Mouse (Mus musculus): ENCODE results near the gene Tmem33. TPM values are rescaled to one million over a fixed set of nuclear protein-coding genes. Genes with fewer than 3 reads are reported as not detected.

The Tmem33 gene
- total and polyA plus RNA-seq, 2 experiments, result 35.8 to 169 TPM

GRCm38 (mm10) chr5:67227261-67227660, 33.1 kb upstream of the Tmem33 start:
- no peak for DNase-seq (ENCODE audit: extremely low read depth, low read depth, low spot score)
- Histone ChIP-seq H3K27ac (replicated peaks; ENCODE audit: insufficient read depth, low read depth, low read length) (no peak overlapping the region), H3K36me3 (ENCODE audit: control insufficient read depth, insufficient read depth, low read length) (no peaks in the 10 kb centered on the region), H3K27me3 (ENCODE audit: control insufficient read depth, insufficient read depth, low read length) (peaks cover 50% of the 10 kb centered on the region), H3K79me2 (ENCODE audit: control insufficient read depth, insufficient read depth, low read length) (no peaks in the 10 kb centered on the region), H3K9ac (ENCODE audit: low read depth, low read length) (no peak overlapping the region), H3K4me3 (ENCODE audit: insufficient read depth, low read depth, low read length) (no peak overlapping the region), H3K4me1 (ENCODE audit: control insufficient read depth, insufficient read depth, low read length) (peaks cover 5% of the 10 kb centered on the region)
- TF ChIP-seq CTCF (IDR thresholded peaks at IDR 0.05; ENCODE audit: low read depth, low read length) (no peak), POLR2A (IDR thresholded peaks at IDR 0.05; ENCODE audit: extremely low read depth, insufficient read depth, low read length) (no peak)
- 12% methylated on average over 11 of the region's 11 CpGs for WGBS

- no peak for DNase-seq (ENCODE audit: extremely low read depth, low read depth, low spot score)
- Histone ChIP-seq H3K27me3 (ENCODE audit: control insufficient read depth, insufficient read depth, low read length) (peaks cover 44% of the 10 kb centered on the region), H3K27ac (replicated peaks; ENCODE audit: insufficient read depth, low read depth, low read length) (no peak overlapping the region), H3K9ac (ENCODE audit: low read depth, low read length) (no peak overlapping the region), H3K36me3 (ENCODE audit: control insufficient read depth, insufficient read depth, low read length) (no peaks in the 10 kb centered on the region), H3K4me3 (ENCODE audit: insufficient read depth, low read depth, low read length) (no peak overlapping the region), H3K4me1 (ENCODE audit: control insufficient read depth, insufficient read depth, low read length) (peaks cover 5% of the 10 kb centered on the region), H3K79me2 (ENCODE audit: control insufficient read depth, insufficient read depth, low read length) (no peaks in the 10 kb centered on the region)
- WGBS, result 7% methylated on average over 15 of the region's 15 CpGs
- no peak for TF ChIP-seq CTCF (IDR thresholded peaks at IDR 0.05; ENCODE audit: low read depth, low read length)
- no peak for TF ChIP-seq POLR2A (IDR thresholded peaks at IDR 0.05; ENCODE audit: extremely low read depth, insufficient read depth, low read length)
These were observed 32.5 kb upstream of the Tmem33 start for GRCm38 (mm10) chr5:67227682-67228444.

- no peaks in the 10 kb centered on the region for H3K36me3 ChIP-seq (ENCODE audit: control insufficient read depth, insufficient read depth, low read length)
- H3K4me3 ChIP-seq (ENCODE audit: insufficient read depth, low read depth, low read length), result no peak overlapping the region
- H3K27ac ChIP-seq (replicated peaks; ENCODE audit: insufficient read depth, low read depth, low read length), result no peak overlapping the region
- peaks cover 15% of the 10 kb centered on the region for H3K27me3 ChIP-seq (ENCODE audit: control insufficient read depth, insufficient read depth, low read length)
- H3K4me1 ChIP-seq (ENCODE audit: control insufficient read depth, insufficient read depth, low read length), result peaks cover 3% of the 10 kb centered on the region
- H3K79me2 ChIP-seq (ENCODE audit: control insufficient read depth, insufficient read depth, low read length), result no peaks in the 10 kb centered on the region
- 64% methylated on average over 4 of the region's 4 CpGs for WGBS
- no peak for DNase-seq (ENCODE audit: extremely low read depth, low read depth, low spot score)
- H3K9ac ChIP-seq (ENCODE audit: low read depth, low read length), result no peak overlapping the region
- TF ChIP-seq POLR2A (IDR thresholded peaks at IDR 0.05; ENCODE audit: extremely low read depth, insufficient read depth, low read length) (no peak), CTCF (IDR thresholded peaks at IDR 0.05; ENCODE audit: low read depth, low read length) (no peak)
These were observed 25.7 kb upstream of the Tmem33 start for GRCm38 (mm10) chr5:67234682-67235081.

- no peak overlapping the region for H3K27ac ChIP-seq (replicated peaks; ENCODE audit: insufficient read depth, low read depth, low read length)
- 48% methylated on average over 3 of the region's 3 CpGs for WGBS
- no peaks in the 10 kb centered on the region for H3K79me2 ChIP-seq (ENCODE audit: control insufficient read depth, insufficient read depth, low read length)
- H3K4me3 ChIP-seq (ENCODE audit: insufficient read depth, low read depth, low read length), result no peak overlapping the region
- H3K9ac ChIP-seq (ENCODE audit: low read depth, low read length), result no peak overlapping the region
- no peaks in the 10 kb centered on the region for H3K36me3 ChIP-seq (ENCODE audit: control insufficient read depth, insufficient read depth, low read length)
- peaks cover 3% of the 10 kb centered on the region for H3K4me1 ChIP-seq (ENCODE audit: control insufficient read depth, insufficient read depth, low read length)
- peaks cover 9% of the 10 kb centered on the region for H3K27me3 ChIP-seq (ENCODE audit: control insufficient read depth, insufficient read depth, low read length)
- DNase-seq (ENCODE audit: extremely low read depth, low read depth, low spot score), result no peak
- TF ChIP-seq CTCF (IDR thresholded peaks at IDR 0.05; ENCODE audit: low read depth, low read length) (no peak), POLR2A (IDR thresholded peaks at IDR 0.05; ENCODE audit: extremely low read depth, insufficient read depth, low read length) (no peak)
These were observed 24.9 kb upstream of the Tmem33 start for GRCm38 (mm10) chr5:67235462-67235861.

GRCm38 (mm10) chr5:67236601-67237000, 23.8 kb upstream of the Tmem33 start:
- H3K4me3 ChIP-seq (ENCODE audit: insufficient read depth, low read depth, low read length), result no peak overlapping the region
- no peak for TF ChIP-seq CTCF (IDR thresholded peaks at IDR 0.05; ENCODE audit: low read depth, low read length)
- no peak for TF ChIP-seq POLR2A (IDR thresholded peaks at IDR 0.05; ENCODE audit: extremely low read depth, insufficient read depth, low read length)
- no peaks in the 10 kb centered on the region for H3K4me1 ChIP-seq (ENCODE audit: control insufficient read depth, insufficient read depth, low read length)
- H3K79me2 ChIP-seq (ENCODE audit: control insufficient read depth, insufficient read depth, low read length), result no peaks in the 10 kb centered on the region
- 86% methylated on average over 3 of the region's 3 CpGs for WGBS
- H3K9ac ChIP-seq (ENCODE audit: low read depth, low read length), result no peak overlapping the region
- no peaks in the 10 kb centered on the region; the same call in 1 of the 2 replicates for H3K27me3 ChIP-seq (ENCODE audit: control insufficient read depth, insufficient read depth, low read length)
- H3K27ac ChIP-seq (replicated peaks; ENCODE audit: insufficient read depth, low read depth, low read length), result no peak overlapping the region
- no peak for DNase-seq (ENCODE audit: extremely low read depth, low read depth, low spot score)
- H3K36me3 ChIP-seq (ENCODE audit: control insufficient read depth, insufficient read depth, low read length), result no peaks in the 10 kb centered on the region

GRCm38 (mm10) chr5:67238303-67238702, 22.1 kb upstream of the Tmem33 start:
- peak; percentile 39 for DNase-seq (ENCODE audit: extremely low read depth, low read depth, low spot score)
- TF ChIP-seq CTCF (IDR thresholded peaks at IDR 0.05; ENCODE audit: low read depth, low read length) (peak; percentile 25; the same call in 1 of the 2 replicates), POLR2A (IDR thresholded peaks at IDR 0.05; ENCODE audit: extremely low read depth, insufficient read depth, low read length) (no peak)
- 10% methylated on average over 1 of the region's 1 CpGs for WGBS
- Histone ChIP-seq H3K36me3 (ENCODE audit: control insufficient read depth, insufficient read depth, low read length) (no peaks in the 10 kb centered on the region), H3K4me3 (ENCODE audit: insufficient read depth, low read depth, low read length) (no peak overlapping the region), H3K79me2 (ENCODE audit: control insufficient read depth, insufficient read depth, low read length) (no peaks in the 10 kb centered on the region), H3K27me3 (ENCODE audit: control insufficient read depth, insufficient read depth, low read length) (no peaks in the 10 kb centered on the region; the same call in 1 of the 2 replicates), H3K27ac (replicated peaks; ENCODE audit: insufficient read depth, low read depth, low read length) (no peak overlapping the region), H3K9ac (ENCODE audit: low read depth, low read length) (no peak overlapping the region), H3K4me1 (ENCODE audit: control insufficient read depth, insufficient read depth, low read length) (no peaks in the 10 kb centered on the region)
